Mouse (Mus musculus): ENCODE data around the gene Mboat7. TPM values are rescaled to one million over a fixed set of nuclear protein-coding genes. Genes with fewer than 3 reads are reported as not detected.
A peak's percentile ranks its signal among the peaks of the same experiment; 100 is the strongest.

Mboat7 gene
- polyA plus RNA-seq, 1 experiment from 2014 or later: 113 TPM

GRCm38 (mm10) chr7:3658578-3658977 lies 34.7 kb downstream of the Mboat7 start:
- 96% methylated on average over 14 of the region's 14 CpGs for WGBS
- Histone ChIP-seq H3K36me3 (peaks cover 89% of the 10 kb centered on the region), H3K4me1 (replicated peaks) (peaks cover 4% of the 10 kb centered on the region), H3K4me2 (no peak overlapping the region), H3K27me3 (no peaks in the 10 kb centered on the region), H3K4me3 (no peak overlapping the region), H3K9ac (no peak overlapping the region), H3K27ac (replicated peaks) (no peak overlapping the region), H3K9me3 (no peaks in the 10 kb centered on the region)
- ATAC-seq (ENCODE audit: low FRiP score, low read depth): no peak

GRCm38 (mm10) chr7:3656966-3657365 lies 36.4 kb downstream of the Mboat7 start:
- no peak overlapping the region for H3K4me3 ChIP-seq
- WGBS: 90% methylated on average over 4 of the region's 4 CpGs
- no peak for ATAC-seq (ENCODE audit: low FRiP score, low read depth)

GRCm38 (mm10) chr7:3646641-3647040 lies 46.7 kb downstream of the Mboat7 start:
- Histone ChIP-seq H3K27ac (replicated peaks) (no peak overlapping the region), H3K9me3 (no peaks in the 10 kb centered on the region), H3K36me3 (peaks cover 15% of the 10 kb centered on the region), H3K27me3 (no peaks in the 10 kb centered on the region; the same call in 1 of the 2 replicates), H3K4me1 (replicated peaks) (peaks cover 46% of the 10 kb centered on the region), H3K4me2 (peak overlapping the region; percentile 73), H3K4me3 (peak overlapping the region; percentile 89), H3K9ac (peak overlapping the region; percentile 97)
- WGBS: 73% methylated on average over 4 of the region's 4 CpGs
- no peak for ATAC-seq (ENCODE audit: low FRiP score, low read depth)

More at GRCm38 (mm10) chr7:3656966-3657365, 36.4 kb downstream of the Mboat7 start:
- Histone ChIP-seq H3K9me3 (no peaks in the 10 kb centered on the region), H3K27ac (replicated peaks) (no peak overlapping the region), H3K4me1 (replicated peaks) (0 out of 2 replicates have a peak, but pooled peaks cover 3% of the 10 kb centered on the region), H3K36me3 (peaks cover 98% of the 10 kb centered on the region), H3K4me2 (no peak overlapping the region), H3K27me3 (no peaks in the 10 kb centered on the region), H3K9ac (no peak overlapping the region)

GRCm38 (mm10) chr7:3646188-3646587 lies 47.1 kb downstream of the Mboat7 start:
- H3K27me3 ChIP-seq: no peaks in the 10 kb centered on the region; the same call in 1 of the 2 replicates
- 23% methylated on average over 9 of the region's 9 CpGs for WGBS
- H3K4me1 ChIP-seq (replicated peaks): peaks cover 46% of the 10 kb centered on the region
- peak overlapping the region; percentile 89 for H3K4me3 ChIP-seq
- no peak for ATAC-seq (ENCODE audit: low FRiP score, low read depth)
- no peaks in the 10 kb centered on the region for H3K9me3 ChIP-seq
- H3K9ac ChIP-seq: peak overlapping the region; percentile 97
- peaks cover 15% of the 10 kb centered on the region for H3K36me3 ChIP-seq
- H3K27ac ChIP-seq (replicated peaks): peak overlapping the region; percentile 96
- peak overlapping the region; percentile 73 for H3K4me2 ChIP-seq

- Histone ChIP-seq H3K4me2 (peak overlapping the region; percentile 73), H3K27me3 (no peaks in the 10 kb centered on the region; the same call in 1 of the 2 replicates), H3K36me3 (peaks cover 15% of the 10 kb centered on the region; the same call in 1 of the 2 replicates), H3K9ac (peak overlapping the region; percentile 97), H3K9me3 (no peaks in the 10 kb centered on the region), H3K4me3 (peak overlapping the region; percentile 89), H3K27ac (replicated peaks) (peak overlapping the region; percentile 96), H3K4me1 (replicated peaks) (peaks cover 46% of the 10 kb centered on the region)
- ATAC-seq (ENCODE audit: low FRiP score, low read depth): no peak
- WGBS: under 1% methylated on average over 56 of the region's 58 CpGs
Measured at GRCm38 (mm10) chr7:3645488-3646025, 47.8 kb downstream of the Mboat7 start.

GRCm38 (mm10) chr7:3644672-3645487 lies 48.4 kb downstream of the Mboat7 start, which contains the start of gene Cnot3:
Gene Cnot3, plus strand, starts transcription at chr7:3645268.
- H3K9ac ChIP-seq: peak within 1 kb of the TSS; percentile 97
- peak; percentile 98 for ATAC-seq (ENCODE audit: low FRiP score, low read depth)
- peak within 1 kb of the TSS; percentile 73 for H3K4me2 ChIP-seq
- peaks cover 14% of the 10 kb centered on the region; the same call in 1 of the 2 replicates for H3K36me3 ChIP-seq
- H3K4me3 ChIP-seq: peak within 1 kb of the TSS; percentile 89
- peak within 1 kb of the TSS; percentile 96 for H3K27ac ChIP-seq (replicated peaks)
- no peaks in the 10 kb centered on the region; the same call in 1 of the 2 replicates for H3K27me3 ChIP-seq
- H3K4me1 ChIP-seq (replicated peaks): peaks cover 46% of the 10 kb centered on the region
- no peaks in the 10 kb centered on the region for H3K9me3 ChIP-seq
- WGBS: under 1% methylated on average over 57 of the region's 58 CpGs

- peak overlapping the region; percentile 89 for H3K4me3 ChIP-seq
- peak overlapping the region; percentile 73 for H3K4me2 ChIP-seq
- H3K9me3 ChIP-seq: no peaks in the 10 kb centered on the region
- peaks cover 42% of the 10 kb centered on the region for H3K4me1 ChIP-seq (replicated peaks)
- H3K36me3 ChIP-seq: peaks cover 14% of the 10 kb centered on the region
- H3K27me3 ChIP-seq: no peaks in the 10 kb centered on the region; the same call in 1 of the 2 replicates
- peak; percentile 0; the same call in 1 of the 2 replicates for ATAC-seq (ENCODE audit: low FRiP score, low read depth)
- H3K9ac ChIP-seq: peak overlapping the region; percentile 16; the same call in 1 of the 2 replicates
- WGBS: under 1% methylated on average over 11 of the region's 11 CpGs
- peak overlapping the region; percentile 51 for H3K27ac ChIP-seq (replicated peaks)
Measured at GRCm38 (mm10) chr7:3644348-3644671, 49.0 kb downstream of the Mboat7 start.

- no peak for ATAC-seq (ENCODE audit: low FRiP score, low read depth)
- peaks cover 19% of the 10 kb centered on the region for H3K36me3 ChIP-seq
- peak overlapping the region; percentile 16; the same call in 1 of the 2 replicates for H3K9ac ChIP-seq
- H3K4me3 ChIP-seq: peak overlapping the region; percentile 89
- WGBS: 20% methylated on average over 9 of the region's 9 CpGs
- no peaks in the 10 kb centered on the region for H3K9me3 ChIP-seq
- H3K4me2 ChIP-seq: peak overlapping the region; percentile 73
- peak overlapping the region; percentile 51; the same call in 1 of the 2 replicates for H3K27ac ChIP-seq (replicated peaks)
- peaks cover 38% of the 10 kb centered on the region for H3K4me1 ChIP-seq (replicated peaks)
- no peaks in the 10 kb centered on the region; the same call in 1 of the 2 replicates for H3K27me3 ChIP-seq
Measured at GRCm38 (mm10) chr7:3643843-3644242, 49.5 kb downstream of the Mboat7 start.

- no peak for ATAC-seq (ENCODE audit: low FRiP score, low read depth)
- Histone ChIP-seq H3K9ac (no peak overlapping the region), H3K4me3 (no peak overlapping the region), H3K27me3 (no peaks in the 10 kb centered on the region; the same call in 1 of the 2 replicates), H3K4me2 (peak overlapping the region; percentile 73), H3K4me1 (replicated peaks) (peaks cover 34% of the 10 kb centered on the region), H3K9me3 (no peaks in the 10 kb centered on the region), H3K27ac (replicated peaks) (no peak overlapping the region), H3K36me3 (peaks cover 20% of the 10 kb centered on the region)
- WGBS: 80% methylated on average over 5 of the region's 5 CpGs
Measured at GRCm38 (mm10) chr7:3643412-3643811, 49.9 kb downstream of the Mboat7 start.

- 65% methylated on average over 3 of the region's 3 CpGs for WGBS
- peak; percentile 33 for ATAC-seq (ENCODE audit: low FRiP score, low read depth)
- peaks cover 31% of the 10 kb centered on the region for H3K4me1 ChIP-seq (replicated peaks)
Measured at GRCm38 (mm10) chr7:3630478-3630815, 62.9 kb downstream of the Mboat7 start.

GRCm38 (mm10) chr7:3629543-3630477 lies 63.5 kb downstream of the Mboat7 start, which contains the start of the genes Tfpt and Prpf31:
Gene Tfpt, minus strand, starts transcription at chr7:3629929.
Gene Prpf31, plus strand, starts transcription at chr7:3629985.
- H3K9ac ChIP-seq: peak within 1 kb of the TSS; percentile 75
- H3K4me2 ChIP-seq: peak within 1 kb of the TSS; percentile 95
- ATAC-seq (ENCODE audit: low FRiP score, low read depth): peak; percentile 90
- H3K4me1 ChIP-seq (replicated peaks): peaks cover 31% of the 10 kb centered on the region
- WGBS: 1% methylated on average over 47 of the region's 47 CpGs
- H3K36me3 ChIP-seq: peaks cover 7% of the 10 kb centered on the region; the same call in 1 of the 2 replicates
- no peaks in the 10 kb centered on the region for H3K27me3 ChIP-seq
- peak within 1 kb of the TSS; percentile 62 for H3K4me3 ChIP-seq
- no peaks in the 10 kb centered on the region for H3K9me3 ChIP-seq
- peak within 1 kb of the TSS; percentile 88 for H3K27ac ChIP-seq (replicated peaks)

More at GRCm38 (mm10) chr7:3630478-3630815, 62.9 kb downstream of the Mboat7 start:
- Histone ChIP-seq H3K9ac (peak overlapping the region; percentile 75), H3K9me3 (no peaks in the 10 kb centered on the region), H3K4me2 (peak overlapping the region; percentile 95), H3K4me3 (peak overlapping the region; percentile 62), H3K27me3 (no peaks in the 10 kb centered on the region), H3K36me3 (peaks cover 11% of the 10 kb centered on the region), H3K27ac (replicated peaks) (no peak overlapping the region)

Data from hindbrain, embryonic 15.5 days (tissue).